Comparison of ENCODE assay signal across 8 mouse cellular contexts in the genomic region with DNA sequence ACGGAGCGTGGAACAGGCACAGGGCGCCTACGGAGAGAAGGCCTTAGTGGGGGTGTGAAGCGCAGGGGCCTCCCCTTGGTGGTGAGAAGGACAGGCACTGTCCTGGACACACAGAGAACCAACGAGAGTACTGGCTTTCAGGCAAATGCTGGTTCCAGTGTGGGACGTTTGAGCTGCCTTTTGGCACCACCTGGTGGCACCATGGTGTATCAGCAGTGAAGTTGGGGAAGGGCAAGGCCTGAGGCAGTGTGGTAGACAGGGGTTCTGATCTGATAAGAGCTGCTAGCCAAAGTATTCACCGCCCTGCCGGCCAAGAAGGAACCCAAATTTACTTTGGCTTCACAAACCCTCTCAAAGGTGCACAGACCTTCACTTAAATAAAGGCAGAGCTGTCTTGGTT. TPM values are rescaled to one million over a fixed set of nuclear protein-coding genes. Genes with fewer than 3 reads are reported as not detected.
DNase-seq lines count a peak whose midpoint lies in the region; ATAC-seq and TF ChIP-seq lines count a peak whose summit lies in the region.

No protein-coding gene starts in this region.

- no peak overlapping the region for H3K4me2 ChIP-seq in forebrain, embryonic 15.5 days (replicated peaks)
- no peak overlapping the region for H3K4me2 ChIP-seq in hindbrain, embryonic 13.5 days

- H3K9me3 ChIP-seq in G1E (replicated peaks) = no peaks in the 10 kb centered on the region
- H3K9me3 ChIP-seq in forebrain, embryonic 15.5 days = no peaks in the 10 kb centered on the region
- H3K9me3 ChIP-seq in hindbrain, embryonic 13.5 days = no peaks in the 10 kb centered on the region

- peak; percentile 82; the same call in 1 of the 2 replicates for ATAC-seq in G1E (ENCODE audit: extremely low read depth, insufficient number of reproducible peaks, low FRiP score, poor library complexity, severe bottlenecking)
- ATAC-seq in forebrain, embryonic 15.5 days (replicated peaks) = peak; percentile 46; the same call in 1 of the 2 replicates
- peak; percentile 50; the same call in 1 of the 2 replicates for ATAC-seq in hindbrain, embryonic 13.5 days (ENCODE audit: low FRiP score)

- H3K9ac ChIP-seq in forebrain, embryonic 15.5 days (replicated peaks) = no peak overlapping the region
- no peak overlapping the region for H3K9ac ChIP-seq in hindbrain, embryonic 13.5 days

- WGBS in forebrain, embryonic 15.5 days = 41% methylated on average over 9 of the region's 9 CpGs
- WGBS in hindbrain, embryonic 13.5 days = 50% methylated on average over 9 of the region's 9 CpGs

- peaks cover 100% of the 10 kb centered on the region for H3K36me3 ChIP-seq in G1E (replicated peaks)
- H3K36me3 ChIP-seq in forebrain, embryonic 15.5 days = 0 out of 2 replicates have a peak, but pooled peaks cover 4% of the 10 kb centered on the region
- H3K36me3 ChIP-seq in hindbrain, embryonic 13.5 days = peaks cover 38% of the 10 kb centered on the region

- peak; percentile 68; the same call in 1 of the 2 replicates for TF ChIP-seq CTCF in G1E (IDR thresholded peaks at IDR 0.05; ENCODE audit: low read depth, low read length)

- no peak overlapping the region for H3K4me3 ChIP-seq in G1E (ENCODE audit: low read depth, low read length)
- no peak overlapping the region for H3K4me3 ChIP-seq in forebrain, embryonic 15.5 days
- no peak overlapping the region for H3K4me3 ChIP-seq in hindbrain, embryonic 13.5 days

- H3K27ac ChIP-seq in forebrain, embryonic 15.5 days (replicated peaks) = no peak overlapping the region
- H3K27ac ChIP-seq in hindbrain, embryonic 13.5 days = no peak overlapping the region

- peaks cover 16% of the 10 kb centered on the region for H3K4me1 ChIP-seq in G1E (ENCODE audit: insufficient read depth, low read depth, low read length)
- peaks cover 40% of the 10 kb centered on the region for H3K4me1 ChIP-seq in forebrain, embryonic 15.5 days
- peaks cover 57% of the 10 kb centered on the region for H3K4me1 ChIP-seq in hindbrain, embryonic 13.5 days (replicated peaks)

- no peaks in the 10 kb centered on the region for H3K27me3 ChIP-seq in G1E (ENCODE audit: insufficient read depth, low read length)
- H3K27me3 ChIP-seq in forebrain, embryonic 15.5 days = no peaks in the 10 kb centered on the region
- H3K27me3 ChIP-seq in hindbrain, embryonic 13.5 days = no peaks in the 10 kb centered on the region

- DNase-seq in G1E (ENCODE audit: low spot score) = peak; percentile 68
- peak; percentile 64 for DNase-seq in c-Kit-positive CD71-positive TER-119-negative erythroid progenitor cells, embryonic 14.5 days (ENCODE audit: low read depth)
- peak; percentile 67 to 77 for DNase-seq in layer of hippocampus, postnatal 25 days (ENCODE audit: extremely low spot score in 1 of 2, low spot score in 1 of 2)
- DNase-seq in lung, postnatal 14 days = peak; percentile 65
- DNase-seq in retina, postnatal 1 day = peak; percentile 83
- peak; percentile 37 for DNase-seq in urinary bladder, adult 2 months (ENCODE audit: low spot score)

RNA-seq across cellular contexts. Expression of a gene that starts 41.8 kb away (rescaled TPM):
- total RNA-seq in G1E (2014; fragmentation: Nextera tagmentation) (not detected in 2 replicates), G1E (2017) (not detected in 2 replicates)
- 0.20 TPM in 1 of 2 replicates, not detected in the other for polyA plus RNA-seq in G1E (2012)
- 9.9 and 10.6 TPM in 2 replicates for polyA plus RNA-seq in forebrain, embryonic 15.5 days (2015; fragmentation: Nextera tagmentation; extraction: Ambion mirVana)
- 1.6 and 2.0 TPM in 2 replicates for polyA plus RNA-seq in hindbrain, embryonic 13.5 days (2015; fragmentation: Nextera tagmentation; extraction: Ambion mirVana)
- 100 to 1,000 TPM in 1 of 2 experiments, 10 to 100 TPM in 1; 80.0 to 100 TPM for total RNA-seq in layer of hippocampus, postnatal 25 days (2021)
- polyA plus RNA-seq in urinary bladder, adult 2 months (2012; rRNA removed) = 1.5 and 2.0 TPM in 2 replicates
